Mouse (Mus musculus) intestine, embryonic 14.5 days (tissue): ENCODE data around the gene Psmd4. TPM values are rescaled to one million over a fixed set of nuclear protein-coding genes. Genes with fewer than 3 reads are reported as not detected.

Experiments used
- microRNA-seq: library from miRNA; unstranded; fragments of <30 nt; microRNA quantifications from one replicate; pipeline ENCODE4, GENCODE M21; 2016
- polyA plus RNA-seq: library from polyadenylated mRNA; unstranded; fragments of >200 nt; fragmentation: Nextera tagmentation; extraction: Ambion mirVana; gene quantifications from 2 replicates; pipeline ENCODE4 v1.2.1, GENCODE M21; 2014

The Psmd4 gene
- polyA plus RNA-seq, 1 experiment from 2014 or later = 237 TPM

Small RNAs within 50 kb of the gene (microRNA-seq; reads per million reads assigned to microRNA genes)
- 0.25 reads per million for gene Mir7013

Other genes with a start within 250 kb of the Psmd4 start
- 19.6 and 19.9 TPM in 2 replicates for gene Pogz, start 205.0 kb downstream of the Psmd4 start, polyA plus RNA-seq
- 354 and 364 TPM in 2 replicates for gene Psmb4, start 155.7 kb downstream of the Psmd4 start, polyA plus RNA-seq
- gene Selenbp1, start 109.6 kb downstream of the Psmd4 start, polyA plus RNA-seq = 74.2 and 74.5 TPM in 2 replicates
- gene Rfx5, start 88.5 kb downstream of the Psmd4 start, polyA plus RNA-seq = 9.7 and 10.1 TPM in 2 replicates
- 24.1 and 24.8 TPM in 2 replicates for gene Pi4kb, start 67.9 kb downstream of the Psmd4 start, polyA plus RNA-seq
- gene Zfp687, start 27.2 kb downstream of the Psmd4 start, polyA plus RNA-seq = 23.9 and 27.8 TPM in 2 replicates
- 12.5 and 16.0 TPM in 2 replicates for gene Pip5k1a, start 64.3 kb upstream of the Psmd4 start, polyA plus RNA-seq
- gene Vps72, start 68.4 kb upstream of the Psmd4 start, polyA plus RNA-seq = 143 and 149 TPM in 2 replicates
- gene Tmod4, start 81.9 kb upstream of the Psmd4 start, polyA plus RNA-seq = 0.91 and 1.7 TPM in 2 replicates
- gene Scnm1, start 91.4 kb upstream of the Psmd4 start, polyA plus RNA-seq = 70.3 and 72.9 TPM in 2 replicates
- 8.0 and 10.1 TPM in 2 replicates for gene Lysmd1, start 91.5 kb upstream of the Psmd4 start, polyA plus RNA-seq
- 3.2 TPM in 2 replicates for gene Tnfaip8l2, start 99.7 kb upstream of the Psmd4 start, polyA plus RNA-seq
- 4.8 and 5.3 TPM in 2 replicates for gene Sema6c, start 117.8 kb upstream of the Psmd4 start, polyA plus RNA-seq
- 10.8 and 10.9 TPM in 2 replicates for gene Gabpb2, start 175.3 kb upstream of the Psmd4 start, polyA plus RNA-seq
- gene Cdc42se1, start 186.1 kb upstream of the Psmd4 start, polyA plus RNA-seq = 92.6 and 98.7 TPM in 2 replicates
- 38.5 and 38.9 TPM in 2 replicates for gene Mllt11, start 189.6 kb upstream of the Psmd4 start, polyA plus RNA-seq
- 0.26 and 0.40 TPM in 2 replicates for gene Gm128, start 199.0 kb upstream of the Psmd4 start, polyA plus RNA-seq
- 1.0 and 1.7 TPM in 2 replicates for gene Bnipl, start 208.6 kb upstream of the Psmd4 start, polyA plus RNA-seq
- 38.5 and 39.8 TPM in 2 replicates for gene Mindy1, start 238.7 kb upstream of the Psmd4 start, polyA plus RNA-seq
- gene Prune1, start 239.5 kb upstream of the Psmd4 start, polyA plus RNA-seq = 16.5 and 20.6 TPM in 2 replicates